ENCODE assay signal across 12 mouse cellular contexts in genomic region chr17:6000864-6001319, GRCm38 (mm10). TPM values are rescaled to one million over a fixed set of nuclear protein-coding genes. Genes with fewer than 3 reads are reported as not detected.
A peak's percentile ranks its signal among the peaks of the same experiment; 100 is the strongest.
DNase-seq lines count a peak whose midpoint lies in the region; ATAC-seq and TF ChIP-seq lines count a peak whose summit lies in the region.
"Had no signal": no experiment of that assay in that cellular context is flagged by ENCODE, and none has a peak within 500 bp of the region (broad histone marks: within the 10 kb centered on the region; RNA-seq: fewer than 3 reads in every experiment).

No protein-coding gene starts in this region.

- TF ChIP-seq CTCF in heart, postnatal 0 days (IDR thresholded peaks at IDR 0.05; ENCODE audit: low read depth): no peak
- TF ChIP-seq CTCF in bone marrow macrophage, adult 2 months (IDR thresholded peaks at IDR 0.05; ENCODE audit: low read depth, low read length): no peak

- WGBS in heart, postnatal 0 days: 67% methylated on average over 8 of the region's 8 CpGs

- no peak for DNase-seq in heart, postnatal 0 days (ENCODE audit: low spot score)
- no peak for DNase-seq in heart, adult 8-10 months (ENCODE audit: low spot score)
- DNase-seq in 3T3-L1 (ENCODE audit: low read depth, low spot score): peak; percentile 54
- DNase-seq in cerebellum, postnatal 14 days: peak; percentile 86 to 89
- no peak for DNase-seq in spleen, postnatal 36 days (ENCODE audit: low spot score in 2 of 2)
- no peak for DNase-seq in thymus, adult 18-20 months
- DNase-seq: kidney, postnatal 14 days; liver, embryonic 13.5 days had no signal

- no peak overlapping the region for H3K9ac ChIP-seq in heart, postnatal 0 days (replicated peaks; ENCODE audit: low read depth, low read length)
- H3K9ac ChIP-seq: hindbrain, embryonic 15.5 days; liver, embryonic 13.5 days; neural tube, embryonic 15.5 days had no signal

- H3K36me3 ChIP-seq in heart, postnatal 0 days (replicated peaks; ENCODE audit: control insufficient read depth, insufficient read depth, low read length): 0 out of 2 replicates have a peak, but pooled peaks cover 6% of the 10 kb centered on the region
- H3K36me3 ChIP-seq: hindbrain, embryonic 15.5 days; liver, embryonic 13.5 days; neural tube, embryonic 15.5 days had no signal

- TF ChIP-seq EP300 in heart, postnatal 0 days (IDR thresholded peaks at IDR 0.05; ENCODE audit: low read depth): no peak

- peak overlapping the region; percentile 14; the same call in 1 of the 2 replicates for H3K27ac ChIP-seq in heart, postnatal 0 days (ENCODE audit: low read depth)
- H3K27ac ChIP-seq in bone marrow macrophage, adult 2 months (ENCODE audit: insufficient read depth, low read depth, low read length): peak overlapping the region; percentile 90
- H3K27ac ChIP-seq: hindbrain, embryonic 15.5 days; liver, embryonic 13.5 days; neural tube, embryonic 15.5 days had no signal

- no peaks in the 10 kb centered on the region for H3K9me3 ChIP-seq in heart, postnatal 0 days (replicated peaks; ENCODE audit: control insufficient read depth, low read length)
- H3K9me3 ChIP-seq: hindbrain, embryonic 15.5 days; liver, embryonic 13.5 days; neural tube, embryonic 15.5 days had no signal

- no peak for ATAC-seq in heart, postnatal 0 days (ENCODE audit: insufficient read depth, low read depth)
- no peak for ATAC-seq in frontal cortex, adult (ENCODE audit: low TSS enrichment)

- H3K4me2 ChIP-seq in heart, postnatal 0 days (ENCODE audit: low read depth, low read length): no peak overlapping the region
- H3K4me2 ChIP-seq: hindbrain, embryonic 15.5 days; liver, embryonic 13.5 days; neural tube, embryonic 15.5 days had no signal

- TF ChIP-seq POLR2A in bone marrow macrophage, adult 2 months (IDR thresholded peaks at IDR 0.05; ENCODE audit: borderline replicate concordance, low read depth, low read length): no peak

- no peaks in the 10 kb centered on the region for H3K27me3 ChIP-seq in heart, postnatal 0 days (ENCODE audit: control insufficient read depth, insufficient read depth, low read length)
- H3K27me3 ChIP-seq: hindbrain, embryonic 15.5 days; liver, embryonic 13.5 days; neural tube, embryonic 15.5 days had no signal

- H3K4me1 ChIP-seq in heart, postnatal 0 days (ENCODE audit: control insufficient read depth, insufficient read depth): peaks cover 63% of the 10 kb centered on the region
- peaks cover 43% of the 10 kb centered on the region for H3K4me1 ChIP-seq in bone marrow macrophage, adult 2 months (ENCODE audit: control insufficient read depth, insufficient read depth, low read length)

- H3K4me3 ChIP-seq in heart, postnatal 0 days (ENCODE audit: low read depth, low read length): no peak overlapping the region
- H3K4me3 ChIP-seq in bone marrow macrophage, adult 2 months (ENCODE audit: insufficient read depth, low read length): peak overlapping the region; percentile 25
- H3K4me3 ChIP-seq: hindbrain, embryonic 15.5 days; liver, embryonic 13.5 days; neural tube, embryonic 15.5 days had no signal

RNA-seq across cellular contexts. Expression of gene Synj2, which starts 59.8 kb away (rescaled TPM):
- 14.7 and 15.9 TPM in 2 replicates for total RNA-seq in heart, postnatal 0 days (2014; rRNA removed; ENCODE audit: low replicate concordance)
- 4.1 and 4.8 TPM in 2 replicates for polyA plus RNA-seq in heart, postnatal 0 days (2015; fragmentation: Nextera tagmentation; extraction: Ambion mirVana)
- total RNA-seq in heart, adult 8-10 months (2022): 10 to 100 TPM; 59.2 to 67.8 (median 64.1) TPM
- polyA plus RNA-seq in bone marrow macrophage, adult 2 months (2012; ENCODE audit: insufficient read depth, insufficient read length, missing spikeins): 9.7 and 11.2 TPM in 2 replicates

Comparison
In these comparisons a context has a peak if more than half of its experiments do, and no peak if none do; other contexts are left out.
1. DNase-seq: peak in 3T3-L1 (single experiment) and cerebellum, postnatal 14 days (2 of 2); none in heart, postnatal 0 days (single experiment), heart, adult 8-10 months (single experiment), spleen, postnatal 36 days (0 of 2) and thymus, adult 18-20 months (0 of 2).